Mouse (Mus musculus) midbrain, postnatal 0 days (tissue): Measurements from ENCODE around the gene Rbak. TPM values are rescaled to one million over a fixed set of nuclear protein-coding genes. Genes with fewer than 3 reads are reported as not detected.

Experiments used
- ATAC-seq: fragments of 200-750 bp; cut with Nextera tagmentation; 2 replicates; pipeline ENCODE4 v1.8.0; 2017; ENCODE audit warnings: moderate number of reproducible peaks, mild to moderate bottlenecking, moderate TSS enrichment, moderate library complexity; ENCODE audit not compliant: low FRiP score
- DNase-seq: peaks from one replicate; pipeline ENCODE4 v3.0.0-alpha.2; 2015; ENCODE audit warnings: low spot score
- H3K27ac ChIP-seq: fragments of 300-500 bp; sonication (generic); 2 replicates; pipeline ENCODE4 v1.5.1; 2014; ENCODE audit warnings: low read depth, mild to moderate bottlenecking, low read length, mixed read lengths
- H3K27me3 ChIP-seq: fragments of 300-500 bp; sonication (generic); 2 replicates; pipeline ENCODE4 v1.6.1; 2014; ENCODE audit warnings: low read length, control low read depth, mixed read lengths; ENCODE audit not compliant: insufficient read depth
- H3K36me3 ChIP-seq: fragments of 300-500 bp; sonication (generic); 2 replicates; pipeline ENCODE4 v1.6.1; 2014; ENCODE audit warnings: low read length, control low read depth, mixed read lengths; ENCODE audit not compliant: insufficient read depth
- H3K4me1 ChIP-seq: fragments of 300-500 bp; sonication (generic); 2 replicates; pipeline ENCODE4 v1.6.1; 2014; ENCODE audit warnings: mild to moderate bottlenecking, control low read depth, antibody characterized with exemption, low read length, mixed read lengths; ENCODE audit not compliant: insufficient read depth
- H3K4me2 ChIP-seq: fragments of 300-500 bp; sonication (generic); 2 replicates; pipeline ENCODE4 v1.6.1; 2014; ENCODE audit warnings: low read depth, mild to moderate bottlenecking, low read length, mixed read lengths; ENCODE audit not compliant: poor library complexity, severe bottlenecking
- H3K4me3 ChIP-seq: fragments of 300-500 bp; sonication (generic); 2 replicates; pipeline ENCODE4 v1.5.1; 2014; ENCODE audit warnings: low read depth, mild to moderate bottlenecking, low read length, moderate library complexity
- H3K9ac ChIP-seq: fragments of 300-500 bp; sonication (generic); replicated peaks from 2 replicates; pipeline ENCODE4 v1.6.1; 2014; ENCODE audit warnings: mild to moderate bottlenecking, low read length, moderate library complexity, mixed read lengths; ENCODE audit not compliant: poor library complexity, severe bottlenecking
- H3K9me3 ChIP-seq: fragments of 300-500 bp; sonication (generic); 2 replicates; pipeline ENCODE4 v1.6.1; 2016; ENCODE audit warnings: low read length, control low read depth
- CTCF ChIP-seq: IDR thresholded peaks from 2 replicates; pipeline ENCODE4 v1.5.1; 2016; ENCODE audit warnings: antibody characterized with exemption, mild to moderate bottlenecking
- WGBS: fragments of 180-500 bp; shearing (Covaris S2); extraction: QIAGEN DNeasy Blood & Tissue Kit; methylation state at CpG from one replicate; pipeline ENCODE4 v1.1.7; 2014; 5-methylcytosine and 5-hydroxymethylcytosine counted together
- microRNA-seq: library from miRNA; unstranded; fragments of <30 nt; microRNA quantifications from one replicate; pipeline ENCODE4, GENCODE M21; 2016; ENCODE audit warnings: borderline number of aligned reads
- polyA plus RNA-seq: library from polyadenylated mRNA; unstranded; fragments of >200 nt; fragmentation: Nextera tagmentation; extraction: Ambion mirVana; gene quantifications from 2 replicates; pipeline ENCODE4 v1.2.1, GENCODE M21; 2015
- total RNA-seq: library from RNA; depleted of rRNA; stranded (reverse); fragments of >200 nt; gene quantifications from 2 replicates; pipeline ENCODE4 v1.2.3, GENCODE M21; 2014; rRNA removed

Gene Rbak
- total and polyA plus RNA-seq, 2 experiments from 2014 or later, result 9.2 to 15.2 TPM

DNA sequence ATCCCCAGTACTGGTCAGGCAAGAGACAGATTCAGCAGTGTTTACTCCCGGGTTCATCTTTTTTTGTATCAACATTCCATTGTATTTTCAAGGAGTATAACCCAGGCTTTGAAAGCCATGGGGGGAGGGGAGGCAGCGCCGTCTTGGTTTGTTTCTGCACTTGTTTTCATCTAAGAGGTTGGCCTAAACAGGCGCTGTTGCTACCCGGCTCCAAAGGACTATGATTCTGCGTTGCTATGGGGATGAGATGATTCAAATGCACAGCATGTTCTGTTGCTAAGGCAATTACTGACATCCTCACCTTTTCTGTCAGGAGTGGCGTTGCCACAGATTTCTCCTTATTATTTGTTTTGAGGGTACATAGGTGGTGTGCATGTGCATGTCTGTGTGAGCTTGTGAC is 55.0 kb downstream of the Rbak start:
- ATAC-seq, result peak; percentile 80
- peak overlapping the region; percentile 9; the same call in 1 of the 2 replicates for H3K4me2 ChIP-seq

GRCm38 (mm10) chr5:143124805-143125378 is 55.7 kb downstream of the Rbak start:
- Histone ChIP-seq H3K36me3 (no peaks in the 10 kb centered on the region), H3K4me3 (no peak overlapping the region), H3K4me1 (0 out of 2 replicates have a peak, but pooled peaks cover 4% of the 10 kb centered on the region), H3K9me3 (no peaks in the 10 kb centered on the region), H3K27ac (peak overlapping the region; percentile 89), H3K27me3 (no peaks in the 10 kb centered on the region), H3K9ac (no peak overlapping the region), H3K4me2 (no peak overlapping the region)
- WGBS, result 69% methylated on average over 4 of the region's 4 CpGs
- TF ChIP-seq CTCF, result no peak
- DNase-seq (no peak), ATAC-seq (no peak)

More for the DNA sequence above, 55.0 kb downstream of the Rbak start:
- 0 out of 2 replicates have a peak, but pooled peaks cover 4% of the 10 kb centered on the region for H3K4me1 ChIP-seq
- no peak for TF ChIP-seq CTCF
- H3K27me3 ChIP-seq, result no peaks in the 10 kb centered on the region
- H3K4me3 ChIP-seq, result no peak overlapping the region
- H3K36me3 ChIP-seq, result no peaks in the 10 kb centered on the region
- peak; percentile 82 for DNase-seq
- H3K9ac ChIP-seq, result no peak overlapping the region
- H3K9me3 ChIP-seq, result no peaks in the 10 kb centered on the region
- peak overlapping the region; percentile 89 for H3K27ac ChIP-seq
- 11% methylated on average over 7 of the region's 7 CpGs for WGBS

- no peak for TF ChIP-seq CTCF
- ATAC-seq (no peak), DNase-seq (no peak)
- no peak overlapping the region for H3K9ac ChIP-seq
- H3K4me2 ChIP-seq, result no peak overlapping the region
- H3K9me3 ChIP-seq, result no peaks in the 10 kb centered on the region
- 0 out of 2 replicates have a peak, but pooled peaks cover 4% of the 10 kb centered on the region for H3K4me1 ChIP-seq
- no peaks in the 10 kb centered on the region for H3K36me3 ChIP-seq
- no peaks in the 10 kb centered on the region for H3K27me3 ChIP-seq
- no peak overlapping the region for H3K4me3 ChIP-seq
- WGBS, result 38% methylated on average over 1 of the region's 1 CpGs
- H3K27ac ChIP-seq, result no peak overlapping the region
Measured at GRCm38 (mm10) chr5:143122673-143123072, 57.9 kb downstream of the Rbak start.

Small RNA genes within 50 kb of the gene (microRNA-seq; reads per million reads assigned to microRNA genes)
- not detected for gene Gm44405

Other genes with a start within 250 kb of the Rbak start
- gene Fscn1, start 220.4 kb downstream of the Rbak start, total RNA-seq, result 536 and 616 TPM in 2 replicates
- gene Fscn1, start 220.4 kb downstream of the Rbak start, polyA plus RNA-seq, result 485 and 504 TPM in 2 replicates
- gene Rnf216, start 67.8 kb downstream of the Rbak start, total RNA-seq, result 37.0 and 40.7 TPM in 2 replicates
- gene Rnf216, start 67.8 kb downstream of the Rbak start, polyA plus RNA-seq, result 22.1 and 27.5 TPM in 2 replicates
- gene Olfr718-ps1, start 33.2 kb downstream of the Rbak start, total RNA-seq, result not detected in 2 replicates
- gene Olfr718-ps1, start 33.2 kb downstream of the Rbak start, polyA plus RNA-seq, result not detected in 2 replicates
- gene Spdye4b, start 242 bp upstream of the Rbak start, total RNA-seq, result not detected in 2 replicates
- gene Spdye4b, start 242 bp upstream of the Rbak start, polyA plus RNA-seq, result not detected in 2 replicates
- not detected in 2 replicates for gene Spdye4a, start 46.1 kb upstream of the Rbak start, total RNA-seq
- 0.09 TPM in 1 of 2 replicates, not detected in the other for gene Spdye4a, start 46.1 kb upstream of the Rbak start, polyA plus RNA-seq
- 31.1 and 36.1 TPM in 2 replicates for gene Zfp12, start 54.4 kb upstream of the Rbak start, total RNA-seq
- 10.7 and 11.8 TPM in 2 replicates for gene Zfp12, start 54.4 kb upstream of the Rbak start, polyA plus RNA-seq
- 32.1 and 36.0 TPM in 2 replicates for gene Zfp316, start 89.2 kb upstream of the Rbak start, total RNA-seq
- 6.2 and 6.8 TPM in 2 replicates for gene Zfp316, start 89.2 kb upstream of the Rbak start, polyA plus RNA-seq
- 27.5 and 31.3 TPM in 2 replicates for gene Zfp853, start 112.8 kb upstream of the Rbak start, total RNA-seq
- 0.62 and 0.81 TPM in 2 replicates for gene Zfp853, start 112.8 kb upstream of the Rbak start, polyA plus RNA-seq
- 28.9 and 34.0 TPM in 2 replicates for gene E130309D02Rik, start 134.6 kb upstream of the Rbak start, total RNA-seq
- 18.3 and 19.6 TPM in 2 replicates for gene E130309D02Rik, start 134.6 kb upstream of the Rbak start, polyA plus RNA-seq
- gene Zdhhc4, start 148.5 kb upstream of the Rbak start, total RNA-seq, result 70.8 and 93.0 TPM in 2 replicates
- 94.5 and 96.9 TPM in 2 replicates for gene Zdhhc4, start 148.5 kb upstream of the Rbak start, polyA plus RNA-seq
- gene Grid2ip, start 176.6 kb upstream of the Rbak start, total RNA-seq, result 2.3 and 2.8 TPM in 2 replicates
- gene Grid2ip, start 176.6 kb upstream of the Rbak start, polyA plus RNA-seq, result 0.33 and 0.60 TPM in 2 replicates
- gene Kdelr2, start 223.1 kb upstream of the Rbak start, total RNA-seq, result 82.4 and 97.3 TPM in 2 replicates
- gene Kdelr2, start 223.1 kb upstream of the Rbak start, polyA plus RNA-seq, result 128 and 138 TPM in 2 replicates